Mouse (Mus musculus) neural tube, embryonic 11.5 days (tissue): Measurements from ENCODE around the gene Neb. TPM values are rescaled to one million over a fixed set of nuclear protein-coding genes. Genes with fewer than 3 reads are reported as not detected.

Source experiments
- ATAC-seq: fragments of 200-750 bp; cut with Nextera tagmentation; 2 replicates; pipeline ENCODE4 v1.8.0; 2017; ENCODE audit warnings: moderate number of reproducible peaks, mild to moderate bottlenecking, moderate TSS enrichment, moderate library complexity; ENCODE audit not compliant: insufficient read depth, low FRiP score, low TSS enrichment
- DNase-seq: peaks from one replicate; pipeline ENCODE4 v3.0.0-alpha.2; 2015; ENCODE audit warnings: low spot score
- H3K27ac ChIP-seq: fragments of 300-500 bp; sonication (generic); 2 replicates; pipeline ENCODE4 v1.5.1; 2014; ENCODE audit warnings: low read depth, mild to moderate bottlenecking, low read length
- H3K27me3 ChIP-seq: fragments of 300-500 bp; sonication (generic); 2 replicates; pipeline ENCODE4 v1.6.1; 2014; ENCODE audit warnings: mild to moderate bottlenecking, low read length, mixed read lengths; ENCODE audit not compliant: control insufficient read depth, insufficient read depth
- H3K36me3 ChIP-seq: fragments of 300-500 bp; sonication (generic); 2 replicates; pipeline ENCODE4 v1.6.1; 2014; ENCODE audit warnings: mild to moderate bottlenecking, low read length, moderate library complexity, mixed read lengths; ENCODE audit not compliant: control insufficient read depth, insufficient read depth
- H3K4me1 ChIP-seq: fragments of 300-500 bp; sonication (generic); 2 replicates; pipeline ENCODE4 v1.6.1; 2014; ENCODE audit warnings: low read length, mixed read lengths; ENCODE audit not compliant: control insufficient read depth, insufficient read depth
- H3K4me2 ChIP-seq: fragments of 300-500 bp; sonication (generic); 2 replicates; pipeline ENCODE4 v1.6.1; 2014; ENCODE audit warnings: low read depth, mild to moderate bottlenecking, moderate library complexity
- H3K4me3 ChIP-seq: fragments of 300-500 bp; sonication (generic); 2 replicates; pipeline ENCODE4 v1.5.1; 2014; ENCODE audit warnings: low read depth, low read length
- H3K9ac ChIP-seq: fragments of 300-500 bp; sonication (generic); 2 replicates; pipeline ENCODE4 v1.6.1; 2014; ENCODE audit warnings: mild to moderate bottlenecking, low read length
- H3K9me3 ChIP-seq: fragments of 300-500 bp; sonication (generic); 2 replicates; pipeline ENCODE4 v1.6.1; 2016; ENCODE audit warnings: low read length; ENCODE audit not compliant: control insufficient read depth
- WGBS: fragments of 180-500 bp; shearing (Covaris S2); extraction: QIAGEN DNeasy Blood & Tissue Kit; methylation state at CpG from one replicate; pipeline ENCODE4 v1.1.7; 2014; 5-methylcytosine and 5-hydroxymethylcytosine counted together
- polyA plus RNA-seq: library from polyadenylated mRNA; unstranded; fragments of >200 nt; fragmentation: Nextera tagmentation; extraction: Ambion mirVana; gene quantifications from 2 replicates; pipeline ENCODE4 v1.2.1, GENCODE M21; 2014

The Neb gene
- polyA plus RNA-seq, 1 experiment from 2014 or later: 16.7 TPM

GRCm38 (mm10) chr2:52386451-52386850 is 8.2 kb upstream of the Neb start:
- H3K9me3 ChIP-seq: no peaks in the 10 kb centered on the region
- H3K4me3 ChIP-seq: no peak overlapping the region
- ATAC-seq: no peak
- no peak for DNase-seq
- no peaks in the 10 kb centered on the region for H3K27me3 ChIP-seq
- no peak overlapping the region for H3K9ac ChIP-seq
- WGBS: 87% methylated on average over 6 of the region's 6 CpGs
- H3K4me1 ChIP-seq: no peaks in the 10 kb centered on the region
- no peak overlapping the region for H3K4me2 ChIP-seq
- no peaks in the 10 kb centered on the region for H3K36me3 ChIP-seq
- no peak overlapping the region for H3K27ac ChIP-seq

GRCm38 (mm10) chr2:52386037-52386436 is 7.8 kb upstream of the Neb start:
- no peak overlapping the region for H3K4me3 ChIP-seq
- no peak overlapping the region for H3K9ac ChIP-seq
- DNase-seq: no peak
- H3K9me3 ChIP-seq: no peaks in the 10 kb centered on the region
- no peaks in the 10 kb centered on the region for H3K27me3 ChIP-seq
- WGBS: 75% methylated on average over 7 of the region's 7 CpGs
- H3K27ac ChIP-seq: no peak overlapping the region
- no peaks in the 10 kb centered on the region for H3K4me1 ChIP-seq
- no peak overlapping the region for H3K4me2 ChIP-seq
- no peak for ATAC-seq
- no peaks in the 10 kb centered on the region for H3K36me3 ChIP-seq

- WGBS: 72% methylated on average over 10 of the region's 10 CpGs
- H3K4me2 ChIP-seq: no peak overlapping the region
- DNase-seq (no peak), ATAC-seq (no peak)
- H3K9ac ChIP-seq: no peak overlapping the region
- H3K9me3 ChIP-seq: no peaks in the 10 kb centered on the region
- no peak overlapping the region for H3K27ac ChIP-seq
- no peaks in the 10 kb centered on the region for H3K4me1 ChIP-seq
- H3K4me3 ChIP-seq: no peak overlapping the region
- no peaks in the 10 kb centered on the region for H3K27me3 ChIP-seq
- H3K36me3 ChIP-seq: no peaks in the 10 kb centered on the region
Observed at GRCm38 (mm10) chr2:52378848-52379261, 581 bp upstream of the Neb start.

GRCm38 (mm10) chr2:52377706-52378447 is 397 bp downstream of the Neb start:
- no peaks in the 10 kb centered on the region for H3K4me1 ChIP-seq
- WGBS: 53% methylated on average over 13 of the region's 13 CpGs
- ATAC-seq: no peak
- no peaks in the 10 kb centered on the region for H3K36me3 ChIP-seq
- no peaks in the 10 kb centered on the region for H3K9me3 ChIP-seq
- DNase-seq: no peak
- H3K4me3 ChIP-seq: no peak overlapping the region
- H3K4me2 ChIP-seq: no peak overlapping the region
- no peaks in the 10 kb centered on the region for H3K27me3 ChIP-seq
- no peak overlapping the region for H3K27ac ChIP-seq
- H3K9ac ChIP-seq: no peak overlapping the region

- WGBS: 85% methylated on average over 6 of the region's 6 CpGs
- ATAC-seq (no peak), DNase-seq (no peak)
- no peaks in the 10 kb centered on the region for H3K4me1 ChIP-seq
- H3K27ac ChIP-seq: no peak overlapping the region
- no peak overlapping the region for H3K4me3 ChIP-seq
- no peaks in the 10 kb centered on the region for H3K9me3 ChIP-seq
- H3K27me3 ChIP-seq: no peaks in the 10 kb centered on the region
- H3K4me2 ChIP-seq: no peak overlapping the region
- H3K9ac ChIP-seq: no peak overlapping the region
- no peaks in the 10 kb centered on the region for H3K36me3 ChIP-seq
Observed at GRCm38 (mm10) chr2:52374706-52375105, 3.6 kb downstream of the Neb start.

GRCm38 (mm10) chr2:52372480-52372879 is 5.8 kb downstream of the Neb start:
- Histone ChIP-seq H3K4me2 (no peak overlapping the region), H3K36me3 (no peaks in the 10 kb centered on the region), H3K4me1 (no peaks in the 10 kb centered on the region), H3K9me3 (no peaks in the 10 kb centered on the region), H3K9ac (no peak overlapping the region), H3K27me3 (no peaks in the 10 kb centered on the region), H3K27ac (no peak overlapping the region), H3K4me3 (no peak overlapping the region)
- WGBS: 82% methylated on average over 6 of the region's 6 CpGs
- no peak for ATAC-seq
- no peak for DNase-seq

- WGBS: 80% methylated on average over 4 of the region's 4 CpGs
Observed at GRCm38 (mm10) chr2:52372080-52372479, 6.2 kb downstream of the Neb start.

GRCm38 (mm10) chr2:52371066-52371465 is 7.2 kb downstream of the Neb start:
- no peaks in the 10 kb centered on the region for H3K4me1 ChIP-seq
- 79% methylated on average over 2 of the region's 2 CpGs for WGBS

More at GRCm38 (mm10) chr2:52372080-52372479, 6.2 kb downstream of the Neb start:
- no peaks in the 10 kb centered on the region for H3K4me1 ChIP-seq
- no peaks in the 10 kb centered on the region for H3K27me3 ChIP-seq
- no peak overlapping the region for H3K9ac ChIP-seq
- H3K4me2 ChIP-seq: no peak overlapping the region
- no peak overlapping the region for H3K4me3 ChIP-seq
- H3K9me3 ChIP-seq: no peaks in the 10 kb centered on the region
- no peaks in the 10 kb centered on the region for H3K36me3 ChIP-seq
- ATAC-seq (no peak), DNase-seq (no peak)
- no peak overlapping the region for H3K27ac ChIP-seq

GRCm38 (mm10) chr2:52369622-52370021 is 8.7 kb downstream of the Neb start:
- Histone ChIP-seq H3K9me3 (no peaks in the 10 kb centered on the region), H3K27me3 (no peaks in the 10 kb centered on the region), H3K9ac (no peak overlapping the region), H3K27ac (no peak overlapping the region), H3K4me2 (no peak overlapping the region), H3K4me1 (0 out of 2 replicates have a peak, but pooled peaks cover 2% of the 10 kb centered on the region), H3K4me3 (no peak overlapping the region), H3K36me3 (no peaks in the 10 kb centered on the region)
- WGBS: 96% methylated on average over 6 of the region's 6 CpGs
- DNase-seq: no peak
- no peak for ATAC-seq

More at GRCm38 (mm10) chr2:52371066-52371465, 7.2 kb downstream of the Neb start:
- Histone ChIP-seq H3K27ac (no peak overlapping the region), H3K9ac (no peak overlapping the region), H3K4me2 (no peak overlapping the region), H3K9me3 (no peaks in the 10 kb centered on the region), H3K36me3 (no peaks in the 10 kb centered on the region), H3K27me3 (no peaks in the 10 kb centered on the region), H3K4me3 (no peak overlapping the region)
- DNase-seq (no peak), ATAC-seq (no peak)
